9 mouse cellular contexts compared by ENCODE assay signal in the genomic region with DNA sequence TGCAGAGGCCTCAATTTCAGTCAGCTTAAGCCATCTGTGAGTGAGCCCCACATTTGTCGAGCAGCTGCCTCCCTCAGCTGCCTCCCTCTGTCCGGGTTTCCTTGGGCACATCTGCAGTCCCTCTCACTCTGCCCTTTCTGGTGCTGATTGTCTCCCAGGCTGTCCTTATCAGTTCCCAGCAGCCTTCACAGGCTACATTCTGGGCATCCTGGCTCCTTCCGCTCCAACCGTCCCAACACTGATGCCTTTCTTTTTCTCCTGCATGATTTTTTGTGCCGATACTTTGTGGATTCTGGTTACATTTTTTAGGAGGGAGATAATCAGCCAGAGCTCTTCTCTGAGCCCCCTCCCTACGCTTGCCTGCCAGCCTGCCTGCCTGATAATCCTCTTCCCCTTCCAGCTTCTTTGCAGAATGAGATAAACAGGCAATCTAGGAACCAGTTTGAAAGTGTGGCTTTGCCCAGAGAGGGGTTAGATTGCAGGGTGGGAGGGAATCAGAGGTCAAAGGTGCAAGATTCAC. TPM values are rescaled to one million over a fixed set of nuclear protein-coding genes. Genes with fewer than 3 reads are reported as not detected.
DNase-seq lines count a peak whose midpoint lies in the region; ATAC-seq lines count a peak whose summit lies in the region.
"Had no signal": no experiment of that assay in that cellular context is flagged by ENCODE, and none has a peak within 500 bp of the region (broad histone marks: within the 10 kb centered on the region; RNA-seq: fewer than 3 reads in every experiment).

No protein-coding gene starts in this region.

- H3K27ac ChIP-seq in liver, embryonic 12.5 days = peak overlapping the region; percentile 82

- peaks cover 40% of the 10 kb centered on the region for H3K36me3 ChIP-seq in liver, embryonic 12.5 days

- peak; percentile 11 to 36 for DNase-seq in spleen, postnatal 36 days (ENCODE audit: low spot score in 2 of 2)
- no peak for DNase-seq in spleen, adult 12 weeks (ENCODE audit: low spot score)
- DNase-seq in retina, postnatal 1 day = peak; percentile 67
- no peak for DNase-seq in layer of hippocampus, adult 9-11 months
- no peak for DNase-seq in lung, postnatal 4 days
- no peak for DNase-seq in spleen, postnatal 14 days (ENCODE audit: low spot score in 2 of 2)
- DNase-seq: kidney, postnatal 14 days had no signal

- ATAC-seq in erythroblast, adult 5-6 weeks (replicated peaks; ENCODE audit: low FRiP score, poor library complexity, severe bottlenecking) = peak; percentile 85
- peak; percentile 91 for ATAC-seq in liver, embryonic 12.5 days

- no peaks in the 10 kb centered on the region for H3K9me3 ChIP-seq in liver, embryonic 12.5 days (replicated peaks)

- H3K4me2 ChIP-seq in liver, embryonic 12.5 days = peak overlapping the region; percentile 60

- no peaks in the 10 kb centered on the region for H3K27me3 ChIP-seq in liver, embryonic 12.5 days (replicated peaks)

- WGBS in liver, embryonic 12.5 days (ENCODE audit: insufficient replicate concordance) = 7% methylated on average over 6 of the region's 6 CpGs

- peak overlapping the region; percentile 16; the same call in 1 of the 2 replicates for H3K4me3 ChIP-seq in liver, embryonic 12.5 days

- peak overlapping the region; percentile 45 for H3K9ac ChIP-seq in liver, embryonic 12.5 days

- H3K4me1 ChIP-seq in liver, embryonic 12.5 days = peaks cover 53% of the 10 kb centered on the region

RNA-seq across cellular contexts. Expression of a gene that starts 19.5 kb away (rescaled TPM):
- 12.3 and 16.1 TPM in 2 replicates for total RNA-seq in erythroblast, adult 5-6 weeks (2015; ENCODE audit: low replicate concordance)
- 6.7 and 8.1 TPM in 2 replicates for total RNA-seq in erythroblast, adult 5-6 weeks (2017; ENCODE audit: low replicate concordance)
- polyA plus RNA-seq in liver, embryonic 12.5 days (2016; fragmentation: Nextera tagmentation; extraction: Ambion mirVana) = 11.8 and 12.2 TPM in 2 replicates

RNA-seq across cellular contexts. Expression of a gene that starts 20.8 kb away (rescaled TPM):
- not detected in 2 replicates for total RNA-seq in erythroblast, adult 5-6 weeks (2015; ENCODE audit: low replicate concordance)
- 1.4 TPM in 1 of 2 replicates, not detected in the other for total RNA-seq in erythroblast, adult 5-6 weeks (2017; ENCODE audit: low replicate concordance)
- polyA plus RNA-seq in liver, embryonic 12.5 days (2016; fragmentation: Nextera tagmentation; extraction: Ambion mirVana) = 3.6 and 3.9 TPM in 2 replicates

RNA-seq across cellular contexts. Expression of a gene that starts 37.4 kb away (rescaled TPM):
- 71.9 and 78.0 TPM in 2 replicates for total RNA-seq in erythroblast, adult 5-6 weeks (2015; ENCODE audit: low replicate concordance)
- 62.4 and 81.0 TPM in 2 replicates for total RNA-seq in erythroblast, adult 5-6 weeks (2017; ENCODE audit: low replicate concordance)
- 35.8 and 37.1 TPM in 2 replicates for polyA plus RNA-seq in liver, embryonic 12.5 days (2016; fragmentation: Nextera tagmentation; extraction: Ambion mirVana)

RNA-seq across cellular contexts. Expression of a gene that starts 43.5 kb away (rescaled TPM):
- 108 and 182 TPM in 2 replicates for total RNA-seq in erythroblast, adult 5-6 weeks (2015; ENCODE audit: low replicate concordance)
- total RNA-seq in erythroblast, adult 5-6 weeks (2017; ENCODE audit: low replicate concordance) = 176 and 239 TPM in 2 replicates
- 378 and 390 TPM in 2 replicates for polyA plus RNA-seq in liver, embryonic 12.5 days (2016; fragmentation: Nextera tagmentation; extraction: Ambion mirVana)

Comparison
In these comparisons a context has a peak if more than half of its experiments do, and no peak if none do; other contexts are left out.
1. DNase-seq: peak in spleen, postnatal 36 days (2 of 2) and retina, postnatal 1 day (single experiment); none in spleen, adult 12 weeks (single experiment), layer of hippocampus, adult 9-11 months (single experiment), lung, postnatal 4 days (0 of 2) and spleen, postnatal 14 days (0 of 2).